Mouse (Mus musculus) embryonic stem cell, embryonic (primary cell): ENCODE data around the gene Cenpe.

Source experiments
- CTCF ChIA-PET, 4 experiments: fragments of 300-600 bp in 2 of 4; fragments of 350-600 bp in 2 of 4; sonication (Branson Sonifier 250); formaldehyde crosslinking; loops; one replicate each; lab custom pipeline; 2022; ENCODE audit warnings: inconsistent platforms in 2 of 4; lab: Charles Lee
- POLR2A ChIA-PET, 4 experiments: fragments of 300-600 bp in 2 of 4; fragments of 350-600 bp in 2 of 4; sonication (Branson Sonifier 250); formaldehyde crosslinking; loops; one replicate each; lab custom pipeline; 2022; ENCODE audit warnings: antibody characterized with exemption in 4 of 4, inconsistent platforms in 1 of 4; lab: Charles Lee

The Cenpe gene

GRCm38 (mm10) chr3:135304566-135304965, 92.2 kb downstream of the Cenpe start:
- ChIA-PET CTCF (interaction anchor here in 1 of 4 experiments (1.8 kb wide), 1 partner anchor 23 kb away, joined by 4 read pairs; the partner anchor contains the start of gene Bdh2), POLR2A (interaction anchor here in 1 of 4 experiments (0.8 kb wide), 1 partner anchor 21 kb away, joined by 3 read pairs; no protein-coding TSS in a partner anchor)

GRCm38 (mm10) chr3:135307411-135308259, 95.3 kb downstream of the Cenpe start, which contains the start of gene Slc9b2:
Gene Slc9b2 (plus strand): TSS chr3:135307700.
- ChIA-PET POLR2A (interaction anchor here in 2 of 4 experiments (0.6 to 1.2 kb wide), 4 partner anchors 9 to 132 kb away, joined by 3 to 9 read pairs (median 3); no protein-coding TSS in a partner anchor), CTCF (interaction anchor here in 3 of 4 experiments (0.6 to 1.2 kb wide), 6 partner anchors 8 to 1300 kb away, joined by 3 to 6 read pairs (median 4); partner anchors contain the start of gene Bdh2 (in 2 of the 3))

- ChIA-PET CTCF (interaction anchor here in 2 of 4 experiments (0.6 kb wide), 2 partner anchors 199 to 973 kb away, joined by 3 to 5 read pairs; no protein-coding TSS in a partner anchor), POLR2A (no interaction called here)
These were observed 100.7 kb downstream of the Cenpe start for GRCm38 (mm10) chr3:135312916-135313491.

- CTCF ChIA-PET = no interaction called here
These were observed 101.4 kb downstream of the Cenpe start for GRCm38 (mm10) chr3:135313727-135314126.

GRCm38 (mm10) chr3:135314811-135315210, 102.5 kb downstream of the Cenpe start:
- ChIA-PET POLR2A (interaction anchor here in 1 of 4 experiments (0.6 kb wide), 2 partner anchors 46 to 242 kb away, joined by 3 to 7 read pairs; no protein-coding TSS in a partner anchor), CTCF (interaction anchor here in 1 of 4 experiments (0.6 kb wide), 1 partner anchor 74 kb away, joined by 4 read pairs; no protein-coding TSS in a partner anchor)

More at GRCm38 (mm10) chr3:135313727-135314126, 101.4 kb downstream of the Cenpe start:
- POLR2A ChIA-PET = interaction anchor here in 1 of 4 experiments (0.7 kb wide), 1 partner anchor 80 kb away, joined by 3 read pairs; no protein-coding TSS in a partner anchor

GRCm38 (mm10) chr3:135315720-135316425, 103.5 kb downstream of the Cenpe start:
- ChIA-PET POLR2A (interaction anchor here in 2 of 4 experiments (0.5 to 1.0 kb wide), 2 partner anchors 8 to 1782 kb away, joined by 3 read pairs; no protein-coding TSS in a partner anchor), CTCF (interaction anchor here in 2 of 4 experiments (0.7 to 1.0 kb wide), 2 partner anchors 8 to 46 kb away, joined by 3 to 5 read pairs; partner anchors contain the start of gene Slc9b2 (in 1 of the 2))

- CTCF ChIA-PET = no interaction called here
- POLR2A ChIA-PET = interaction anchor here in 1 of 4 experiments (1.7 kb wide), 1 partner anchor 10 kb away, joined by 3 read pairs; the partner anchor contains the start of gene Slc9b2
These were observed 106.0 kb downstream of the Cenpe start for GRCm38 (mm10) chr3:135318331-135318730.
